Comparison of ENCODE assay signal across 22 mouse cellular contexts in genomic region chr7:29462820-29463219, GRCm38 (mm10). TPM values are rescaled to one million over a fixed set of nuclear protein-coding genes. Genes with fewer than 3 reads are reported as not detected.
A peak's percentile ranks its signal among the peaks of the same experiment; 100 is the strongest.
DNase-seq lines count a peak whose midpoint lies in the region; ATAC-seq and TF ChIP-seq lines count a peak whose summit lies in the region.
"Had no signal": no experiment of that assay in that cellular context is flagged by ENCODE, and none has a peak within 500 bp of the region (broad histone marks: within the 10 kb centered on the region; RNA-seq: fewer than 3 reads in every experiment).

No protein-coding gene starts in this region.

- no peak for TF ChIP-seq EP300 in lung, postnatal 0 days (IDR thresholded peaks at IDR 0.05)

- no peaks in the 10 kb centered on the region for H3K27me3 ChIP-seq in lung, postnatal 0 days (replicated peaks; ENCODE audit: insufficient read depth, low read length)
- H3K27me3 ChIP-seq: embryonic facial prominence, embryonic 13.5 days; embryonic facial prominence, embryonic 15.5 days; forebrain, embryonic 12.5 days had no signal

- H3K9me3 ChIP-seq in lung, postnatal 0 days (ENCODE audit: low read length): no peaks in the 10 kb centered on the region
- H3K9me3 ChIP-seq: embryonic facial prominence, embryonic 13.5 days; embryonic facial prominence, embryonic 15.5 days; forebrain, embryonic 10.5 days; forebrain, embryonic 12.5 days had no signal

- DNase-seq in gastrocnemius, adult 2 months: no peak
- no peak for DNase-seq in gastrocnemius, adult 18-20 months (ENCODE audit: low spot score)
- no peak for DNase-seq in layer of hippocampus, adult 2 months (ENCODE audit: low spot score in 2 of 2)
- no peak for DNase-seq in layer of hippocampus, adult 9-11 months
- DNase-seq in lung, postnatal 0 days (ENCODE audit: low spot score): no peak
- no peak for DNase-seq in lung, postnatal 4 days
- DNase-seq: adrenal gland, adult 2 months; adrenal gland, postnatal 10 days; adrenal gland, postnatal 25 days; cerebellum, adult 11 months; cerebellum, adult 18-20 months; cerebellum, adult 9-11 months; cerebellum, postnatal 14 days; cerebellum, postnatal 36 days; embryo, embryonic 11 days had no signal

- H3K4me1 ChIP-seq in lung, postnatal 0 days (ENCODE audit: insufficient read depth, low read depth, low read length): peaks cover 25% of the 10 kb centered on the region

- H3K36me3 ChIP-seq in lung, postnatal 0 days (ENCODE audit: insufficient read depth, low read length): no peaks in the 10 kb centered on the region
- H3K36me3 ChIP-seq: embryonic facial prominence, embryonic 13.5 days; embryonic facial prominence, embryonic 15.5 days; forebrain, embryonic 10.5 days; forebrain, embryonic 12.5 days had no signal

- H3K4me2 ChIP-seq in lung, postnatal 0 days (replicated peaks; ENCODE audit: low read depth, low read length): no peak overlapping the region
- H3K4me2 ChIP-seq: embryonic facial prominence, embryonic 13.5 days; embryonic facial prominence, embryonic 15.5 days; forebrain, embryonic 12.5 days had no signal

- WGBS in lung, postnatal 0 days: 86% methylated on average over 3 of the region's 3 CpGs

- no peak for TF ChIP-seq CTCF in gastrocnemius, adult 2 months (IDR thresholded peaks at IDR 0.05)
- no peak for TF ChIP-seq CTCF in layer of hippocampus, adult 2 months (conservative IDR thresholded peaks at IDR 0.05)
- no peak for TF ChIP-seq CTCF in lung, postnatal 0 days (IDR thresholded peaks at IDR 0.05)

- H3K4me3 ChIP-seq in gastrocnemius, adult 2 months: no peak overlapping the region
- H3K4me3 ChIP-seq in layer of hippocampus, adult 2 months: no peak overlapping the region
- no peak overlapping the region for H3K4me3 ChIP-seq in lung, postnatal 0 days (ENCODE audit: low read depth, low read length)
- H3K4me3 ChIP-seq: embryonic facial prominence, embryonic 13.5 days; embryonic facial prominence, embryonic 15.5 days; erythroblast, embryonic 14.5 days; forebrain, embryonic 10.5 days; forebrain, embryonic 12.5 days had no signal

- intact Hi-C loops in gastrocnemius, adult 2 months (cut with DNase I): no loop called here

- H3K27ac ChIP-seq in gastrocnemius, adult 2 months: peak overlapping the region; percentile 64; the same call in 1 of the 2 replicates
- H3K27ac ChIP-seq in layer of hippocampus, adult 2 months: peak overlapping the region; percentile 82
- peak overlapping the region; percentile 51 for H3K27ac ChIP-seq in lung, postnatal 0 days (ENCODE audit: low read length)
- H3K27ac ChIP-seq: forebrain, embryonic 10.5 days; forebrain, embryonic 12.5 days had no signal

- ATAC-seq in lung, postnatal 0 days: no peak
- ATAC-seq: forebrain, embryonic 14.5 days; forebrain, embryonic 16.5 days had no signal

- no peak overlapping the region for H3K9ac ChIP-seq in lung, postnatal 0 days (replicated peaks; ENCODE audit: low read depth)
- H3K9ac ChIP-seq: embryonic facial prominence, embryonic 13.5 days; embryonic facial prominence, embryonic 15.5 days; forebrain, embryonic 12.5 days had no signal

RNA-seq across cellular contexts. Expression of gene Sipa1l3, which starts 55.6 kb away (rescaled TPM):
- total RNA-seq in gastrocnemius, adult 2 months (2021): 1 to 10 TPM; 7.0 to 9.2 TPM
- total RNA-seq in gastrocnemius, adult 18-20 months (2021): 1 to 10 TPM; 6.6 to 7.1 TPM
- total RNA-seq in layer of hippocampus, adult 2 months (2021): 100 to 1,000 TPM; 240 to 260 TPM
- 17.7 and 18.5 TPM in 2 replicates for polyA plus RNA-seq in lung, postnatal 0 days (2015; fragmentation: Nextera tagmentation; extraction: Ambion mirVana)

Comparison
In these comparisons a context has a peak if more than half of its experiments do, and no peak if none do; other contexts are left out.
1. RNA of gene Sipa1l3, which starts 55.6 kb away (total RNA-seq): 240 to 260 TPM in layer of hippocampus, adult 2 months; 7.0 to 9.2 TPM in gastrocnemius, adult 2 months and 6.6 to 7.1 TPM in gastrocnemius, adult 18-20 months; every median in the first group is over 10 times any median in the second.
2. Peak in every context shown above with its lines, with median percentiles within 50 percentile points of each other: H3K27ac ChIP-seq.